Mouse (Mus musculus): Measurements from ENCODE around the gene Cacna1c. TPM values are rescaled to one million over a fixed set of nuclear protein-coding genes. Genes with fewer than 3 reads are reported as not detected.

Cacna1c gene
- polyA plus RNA-seq, 1 experiment: not detected

- no peak overlapping the region for H3K4me3 ChIP-seq
- H3K79me2 ChIP-seq (ENCODE audit: control insufficient read depth, insufficient read depth): no peaks in the 10 kb centered on the region
- no peaks in the 10 kb centered on the region for H3K36me3 ChIP-seq (ENCODE audit: control insufficient read depth, insufficient read depth)
- H3K27me3 ChIP-seq (ENCODE audit: control insufficient read depth, insufficient read depth, insufficient read length): peaks cover 10% of the 10 kb centered on the region
- TF ChIP-seq USF1 (IDR thresholded peaks at IDR 0.05; ENCODE audit: low read depth) (no peak), POLR2A (IDR thresholded peaks at IDR 0.05; ENCODE audit: insufficient read length, low read depth) (no peak)
- H3K4me2 ChIP-seq (ENCODE audit: low read depth): no peak overlapping the region
- no peak overlapping the region for H3ac ChIP-seq (ENCODE audit: control insufficient read depth, insufficient read length)
Observed at GRCm38 (mm10) chr6:119081650-119082049, 114.6 kb downstream of the Cacna1c start.

- H3K79me2 ChIP-seq (ENCODE audit: control insufficient read depth, insufficient read depth): no peaks in the 10 kb centered on the region
- peaks cover 14% of the 10 kb centered on the region for H3K27me3 ChIP-seq (ENCODE audit: control insufficient read depth, insufficient read depth, insufficient read length)
- H3K4me2 ChIP-seq (ENCODE audit: low read depth): no peak overlapping the region
- H3K4me3 ChIP-seq: no peak overlapping the region
- no peak overlapping the region for H3ac ChIP-seq (ENCODE audit: control insufficient read depth, insufficient read length)
- H3K36me3 ChIP-seq (ENCODE audit: control insufficient read depth, insufficient read depth): no peaks in the 10 kb centered on the region
- no peak for TF ChIP-seq MYOD1 (IDR thresholded peaks at IDR 0.05; ENCODE audit: control insufficient read depth in 1 of 3, insufficient read length in 2 of 3, low read depth in 2 of 3)
- TF ChIP-seq USF1 (IDR thresholded peaks at IDR 0.05; ENCODE audit: low read depth): no peak
- TF ChIP-seq CEBPB (IDR thresholded peaks at IDR 0.05; ENCODE audit: insufficient read depth, poor library complexity, severe bottlenecking): no peak
- TF ChIP-seq POLR2AphosphoS2 (IDR thresholded peaks at IDR 0.05; ENCODE audit: insufficient read length, low read depth): no peak
- TF ChIP-seq MAX (IDR thresholded peaks at IDR 0.05; ENCODE audit: low read depth): no peak
- TF ChIP-seq POLR2A (IDR thresholded peaks at IDR 0.05; ENCODE audit: insufficient read length, low read depth): no peak
- no peak for TF ChIP-seq TCF3 (IDR thresholded peaks at IDR 0.05; ENCODE audit: insufficient read length, low read depth)
- no peak for TF ChIP-seq SRF (IDR thresholded peaks at IDR 0.05; ENCODE audit: control insufficient read depth, insufficient read length, low read depth)
- no peak for TF ChIP-seq E2F4 (IDR thresholded peaks at IDR 0.05; ENCODE audit: insufficient read depth)
- TF ChIP-seq TCF12 (IDR thresholded peaks at IDR 0.05; ENCODE audit: insufficient read depth, poor library complexity, severe bottlenecking): no peak
- TF ChIP-seq REST (IDR thresholded peaks at IDR 0.05; ENCODE audit: insufficient read depth, insufficient read length): no peak
- TF ChIP-seq MYOG (IDR thresholded peaks at IDR 0.05; ENCODE audit: control insufficient read depth in 1 of 3, insufficient read depth in 1 of 3, insufficient read length in 2 of 3, low read depth in 2 of 3): no peak
Observed at GRCm38 (mm10) chr6:119079626-119080025, 116.6 kb downstream of the Cacna1c start.

DNA sequence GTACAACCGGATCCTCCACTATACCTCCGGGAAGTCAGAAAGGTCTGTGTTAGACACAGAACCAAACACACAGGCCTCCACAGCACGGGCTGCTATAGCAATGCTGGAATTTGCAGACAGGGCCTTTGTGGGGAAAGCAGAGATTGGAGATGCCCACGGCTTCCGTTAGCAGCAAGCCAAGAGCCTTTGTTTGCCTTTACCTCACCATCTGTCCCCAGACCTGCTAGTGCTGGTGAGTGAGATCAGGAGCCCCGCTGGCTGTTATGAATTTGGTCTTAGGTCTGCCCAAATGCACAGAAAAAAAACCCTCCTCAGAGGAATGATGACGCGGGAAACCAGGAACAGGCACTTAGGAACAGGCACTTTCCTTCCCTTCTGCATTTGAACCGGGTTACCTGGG lies 117.3 kb downstream of the Cacna1c start:
- no peak overlapping the region for H3ac ChIP-seq (ENCODE audit: control insufficient read depth, insufficient read length)
- H3K27me3 ChIP-seq (ENCODE audit: control insufficient read depth, insufficient read depth, insufficient read length): peaks cover 14% of the 10 kb centered on the region
- no peak for TF ChIP-seq MYOG (IDR thresholded peaks at IDR 0.05; ENCODE audit: control insufficient read depth in 1 of 3, insufficient read depth in 1 of 3, insufficient read length in 2 of 3, low read depth in 2 of 3)
- TF ChIP-seq POLR2AphosphoS2 (IDR thresholded peaks at IDR 0.05; ENCODE audit: insufficient read length, low read depth): no peak
- TF ChIP-seq MYOD1 (IDR thresholded peaks at IDR 0.05; ENCODE audit: control insufficient read depth in 1 of 3, insufficient read length in 2 of 3, low read depth in 2 of 3): no peak
- TF ChIP-seq POLR2A (IDR thresholded peaks at IDR 0.05; ENCODE audit: insufficient read length, low read depth): no peak
- no peak for TF ChIP-seq E2F4 (IDR thresholded peaks at IDR 0.05; ENCODE audit: insufficient read depth)
- no peak for TF ChIP-seq CEBPB (IDR thresholded peaks at IDR 0.05; ENCODE audit: insufficient read depth, poor library complexity, severe bottlenecking)
- no peak for TF ChIP-seq TCF12 (IDR thresholded peaks at IDR 0.05; ENCODE audit: insufficient read depth, poor library complexity, severe bottlenecking)
- no peak overlapping the region for H3K4me3 ChIP-seq
- H3K4me2 ChIP-seq (ENCODE audit: low read depth): no peak overlapping the region
- no peaks in the 10 kb centered on the region for H3K36me3 ChIP-seq (ENCODE audit: control insufficient read depth, insufficient read depth)
- no peaks in the 10 kb centered on the region for H3K79me2 ChIP-seq (ENCODE audit: control insufficient read depth, insufficient read depth)

- peaks cover 17% of the 10 kb centered on the region for H3K27me3 ChIP-seq (ENCODE audit: control insufficient read depth, insufficient read depth, insufficient read length)
- no peak overlapping the region for H3K4me3 ChIP-seq
- TF ChIP-seq POLR2AphosphoS2 (IDR thresholded peaks at IDR 0.05; ENCODE audit: insufficient read length, low read depth) (no peak), MAX (IDR thresholded peaks at IDR 0.05; ENCODE audit: low read depth) (no peak), MYOG (IDR thresholded peaks at IDR 0.05; ENCODE audit: control insufficient read depth in 1 of 3, insufficient read depth in 1 of 3, insufficient read length in 2 of 3, low read depth in 2 of 3) (no peak), USF1 (IDR thresholded peaks at IDR 0.05; ENCODE audit: low read depth) (no peak), MYOD1 (IDR thresholded peaks at IDR 0.05; ENCODE audit: control insufficient read depth in 1 of 3, insufficient read length in 2 of 3, low read depth in 2 of 3) (no peak), TCF12 (IDR thresholded peaks at IDR 0.05; ENCODE audit: insufficient read depth, poor library complexity, severe bottlenecking) (no peak), TCF3 (IDR thresholded peaks at IDR 0.05; ENCODE audit: insufficient read length, low read depth) (no peak), CEBPB (IDR thresholded peaks at IDR 0.05; ENCODE audit: insufficient read depth, poor library complexity, severe bottlenecking) (no peak), E2F4 (IDR thresholded peaks at IDR 0.05; ENCODE audit: insufficient read depth) (no peak), POLR2A (IDR thresholded peaks at IDR 0.05; ENCODE audit: insufficient read length, low read depth) (no peak), SRF (IDR thresholded peaks at IDR 0.05; ENCODE audit: control insufficient read depth, insufficient read length, low read depth) (no peak), REST (IDR thresholded peaks at IDR 0.05; ENCODE audit: insufficient read depth, insufficient read length) (no peak)
- no peak overlapping the region for H3ac ChIP-seq (ENCODE audit: control insufficient read depth, insufficient read length)
- no peaks in the 10 kb centered on the region for H3K36me3 ChIP-seq (ENCODE audit: control insufficient read depth, insufficient read depth)
- H3K79me2 ChIP-seq (ENCODE audit: control insufficient read depth, insufficient read depth): no peaks in the 10 kb centered on the region
- no peak overlapping the region for H3K4me2 ChIP-seq (ENCODE audit: low read depth)
Observed at GRCm38 (mm10) chr6:119077231-119077630, 119.0 kb downstream of the Cacna1c start.

GRCm38 (mm10) chr6:119073419-119074071 lies 122.7 kb downstream of the Cacna1c start:
- no peak overlapping the region for H3K4me2 ChIP-seq (ENCODE audit: low read depth)
- H3K36me3 ChIP-seq (ENCODE audit: control insufficient read depth, insufficient read depth): no peaks in the 10 kb centered on the region
- no peak for TF ChIP-seq TCF12 (IDR thresholded peaks at IDR 0.05; ENCODE audit: insufficient read depth, poor library complexity, severe bottlenecking)
- no peak overlapping the region for H3ac ChIP-seq (ENCODE audit: control insufficient read depth, insufficient read length)
- peaks cover 11% of the 10 kb centered on the region for H3K27me3 ChIP-seq (ENCODE audit: control insufficient read depth, insufficient read depth, insufficient read length)
- no peak overlapping the region for H3K4me3 ChIP-seq
- no peaks in the 10 kb centered on the region for H3K79me2 ChIP-seq (ENCODE audit: control insufficient read depth, insufficient read depth)

Measured in myocyte (in vitro differentiated cells).